Mouse (Mus musculus): ENCODE results near the gene Ptprk. TPM values are rescaled to one million over a fixed set of nuclear protein-coding genes. Genes with fewer than 3 reads are reported as not detected.

Gene Ptprk
- polyA plus RNA-seq, 1 experiment from 2014 or later: 29.7 TPM

Small RNA genes within 50 kb of the gene (microRNA-seq; reads per million reads assigned to microRNA genes)
- gene Gm22370 (ENCODE audit: insufficient number of aligned reads): not detected
